Mouse (Mus musculus) cerebellum, adult 2 months (tissue): ENCODE data around the gene Ssbp1.

ENCODE experiments used
- CTCF ChIP-seq: fragments of 200-500 bp; IDR thresholded peaks from 2 replicates; pipeline ENCODE4 v1.5.1; 2011; ENCODE audit warnings: low read depth, mild to moderate bottlenecking, control low read depth, low read length, moderate library complexity, borderline replicate concordance; ENCODE audit not compliant: insufficient read depth
- POLR2A ChIP-seq: fragments of 200-500 bp; IDR thresholded peaks from 2 replicates; pipeline ENCODE4 v1.6.1; 2011; ENCODE audit warnings: low read length, control low read depth, borderline replicate concordance; ENCODE audit not compliant: insufficient read depth

GRCm38 (mm10) chr6:40429521-40429931 is 41.6 kb upstream of the Ssbp1 start:
- TF ChIP-seq POLR2A (no peak), CTCF (no peak)
